In the genomic region with DNA sequence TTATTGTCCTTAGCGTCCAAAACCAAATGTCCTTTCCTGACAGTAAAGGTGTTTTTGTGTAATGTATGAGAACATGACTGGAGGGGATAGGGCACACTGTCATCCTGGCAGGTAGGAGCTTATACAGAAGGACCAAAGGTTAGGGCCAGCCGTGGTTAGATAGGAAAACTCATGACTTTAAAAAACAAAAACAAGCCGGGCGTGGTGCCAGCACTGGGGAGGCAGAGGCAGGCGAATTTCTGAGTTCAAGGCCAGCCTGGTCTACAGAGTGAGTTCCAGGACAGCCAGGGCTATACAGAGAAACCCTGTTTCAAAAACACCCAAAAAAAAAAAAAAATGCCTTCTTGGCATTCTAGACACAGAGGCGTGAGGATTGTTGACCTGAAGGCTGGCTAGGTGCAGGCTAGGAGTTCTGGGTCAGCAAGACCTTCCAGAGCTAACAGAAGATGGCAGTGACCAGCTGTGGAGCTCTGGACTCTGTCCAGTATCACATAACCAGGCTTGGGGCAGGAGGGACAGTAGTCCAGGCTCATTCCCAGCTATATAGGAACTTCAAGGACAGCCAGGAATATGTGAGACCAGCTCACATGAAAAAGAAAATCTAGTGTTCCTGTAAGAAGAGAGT, we compare ENCODE assay signal across 25 mouse cellular contexts. TPM values are rescaled to one million over a fixed set of nuclear protein-coding genes. Genes with fewer than 3 reads are reported as not detected.
A peak's percentile ranks its signal among the peaks of the same experiment; 100 is the strongest.
DNase-seq lines count a peak whose midpoint lies in the region; ATAC-seq and TF ChIP-seq lines count a peak whose summit lies in the region.
"Had no signal": no experiment of that assay in that cellular context is flagged by ENCODE, and none has a peak within 500 bp of the region (broad histone marks: within the 10 kb centered on the region; RNA-seq: fewer than 3 reads in every experiment).

No protein-coding gene starts in this region.

- H3K79me2 ChIP-seq in heart, adult 2 months (replicated peaks; ENCODE audit: control insufficient read depth, insufficient read depth, low read length), result peaks cover 1% of the 10 kb centered on the region
- H3K79me2 ChIP-seq in liver, adult 2 months (ENCODE audit: control insufficient read depth, insufficient read depth, low read length), result peaks cover 40% of the 10 kb centered on the region

- WGBS in heart, adult 2 months, result 82% methylated on average over 6 of the region's 6 CpGs
- WGBS in liver, adult 2 months, result 27% methylated on average over 6 of the region's 6 CpGs
- WGBS in liver, embryonic 11.5 days, result 81% methylated on average over 6 of the region's 6 CpGs

- peak overlapping the region; percentile 74; the same call in 1 of the 2 replicates for H3K27ac ChIP-seq in heart, adult 2 months
- peak overlapping the region; percentile 72 for H3K27ac ChIP-seq in liver, adult 2 months (replicated peaks; ENCODE audit: insufficient read depth, low read depth, low read length)
- no peak overlapping the region for H3K27ac ChIP-seq in liver, embryonic 11.5 days (ENCODE audit: low read depth, low read length)
- H3K27ac ChIP-seq: forebrain, embryonic 10.5 days; forebrain, embryonic 13.5 days; hindbrain, embryonic 14.5 days; hindbrain, postnatal 0 days had no signal

- ATAC-seq in liver, embryonic 11.5 days (replicated peaks; ENCODE audit: low FRiP score), result no peak
- no peak for ATAC-seq in megakaryocyte, adult 5-6 weeks (ENCODE audit: poor library complexity, severe bottlenecking)
- ATAC-seq: forebrain, embryonic 13.5 days; forebrain, embryonic 16.5 days; hindbrain, postnatal 0 days; inflammation-experienced regulatory T-cells, adult 6 months had no signal

- no peaks in the 10 kb centered on the region for H3K9me3 ChIP-seq in liver, embryonic 11.5 days (ENCODE audit: control insufficient read depth, low read length)
- H3K9me3 ChIP-seq in megakaryocyte, embryonic 14.5 days, result no peaks in the 10 kb centered on the region
- H3K9me3 ChIP-seq: forebrain, embryonic 10.5 days; forebrain, embryonic 13.5 days; G1E; heart, embryonic 10.5 days; heart, embryonic 13.5 days had no signal

- no peak for TF ChIP-seq CTCF in heart, adult 2 months (IDR thresholded peaks at IDR 0.05)
- TF ChIP-seq CTCF in liver, adult 2 months (IDR thresholded peaks at IDR 0.05; ENCODE audit: low read depth, low read length), result no peak

- peaks cover 11% of the 10 kb centered on the region; the same call in 1 of the 2 replicates for H3K36me3 ChIP-seq in heart, adult 2 months (ENCODE audit: control insufficient read depth, insufficient read depth, low read length)
- H3K36me3 ChIP-seq in liver, adult 2 months (ENCODE audit: control insufficient read depth, insufficient read depth, low read length), result no peaks in the 10 kb centered on the region
- H3K36me3 ChIP-seq in liver, embryonic 11.5 days (ENCODE audit: control insufficient read depth, insufficient read depth, low read length), result no peaks in the 10 kb centered on the region
- peaks cover 82% of the 10 kb centered on the region for H3K36me3 ChIP-seq in megakaryocyte, embryonic 14.5 days (replicated peaks; ENCODE audit: low read length)
- H3K36me3 ChIP-seq: heart, embryonic 10.5 days; heart, embryonic 13.5 days had no signal

- H3K4me3 ChIP-seq in heart, adult 2 months, result no peak overlapping the region
- H3K4me3 ChIP-seq in liver, adult 2 months (ENCODE audit: insufficient read depth, low read depth, low read length), result no peak overlapping the region
- no peak overlapping the region for H3K4me3 ChIP-seq in liver, embryonic 11.5 days (ENCODE audit: low read depth, low read length)
- H3K4me3 ChIP-seq in megakaryocyte, embryonic 14.5 days (replicated peaks), result peak overlapping the region; percentile 7
- H3K4me3 ChIP-seq: forebrain, embryonic 10.5 days; forebrain, embryonic 13.5 days; heart, embryonic 10.5 days; heart, embryonic 13.5 days had no signal

- H3K4me2 ChIP-seq in liver, embryonic 11.5 days, result no peak overlapping the region
- H3K4me2 ChIP-seq: forebrain, embryonic 13.5 days; heart, embryonic 13.5 days; hindbrain, embryonic 14.5 days had no signal

- DNase-seq in heart, adult 2 months, result no peak
- DNase-seq in heart, postnatal 10 days, result no peak
- peak; percentile 84 for DNase-seq in liver, adult 2 months (ENCODE audit: extremely low read depth, low read depth, low spot score)
- DNase-seq in liver, embryonic 11.5 days (ENCODE audit: low spot score), result no peak
- DNase-seq: adrenal gland, postnatal 10 days; B cell, adult 2 months; cerebellum, adult 18-20 months; cerebellum, adult 9-10 months; cerebellum, postnatal 14 days; gastrocnemius, postnatal 25 days; heart, adult 18-20 months; heart, postnatal 36 days had no signal

- no peak for TF ChIP-seq POLR2A in heart, adult 2 months (IDR thresholded peaks at IDR 0.05; ENCODE audit: insufficient read depth, low read depth, low read length)
- TF ChIP-seq POLR2A in liver, adult 2 months (IDR thresholded peaks at IDR 0.05; ENCODE audit: extremely low read depth, insufficient read depth, low read length), result no peak

- no peak overlapping the region for H3K9ac ChIP-seq in heart, adult 2 months (ENCODE audit: low read depth, low read length)
- H3K9ac ChIP-seq in liver, adult 2 months (ENCODE audit: low read depth, low read length), result no peak overlapping the region
- H3K9ac ChIP-seq in liver, embryonic 11.5 days (ENCODE audit: low read depth, low read length), result no peak overlapping the region
- H3K9ac ChIP-seq: forebrain, embryonic 13.5 days; hindbrain, embryonic 14.5 days had no signal

- intact Hi-C loops in heart, adult 2 months (cut with DNase I), result no loop called here
- intact Hi-C loops in heart, postnatal 10 days (cut with DNase I), result no loop called here

- TF ChIP-seq EP300 in heart, adult 2 months (IDR thresholded peaks at IDR 0.05; ENCODE audit: insufficient read depth, low read depth, low read length), result no peak

- H3K27me3 ChIP-seq in heart, adult 2 months (ENCODE audit: control insufficient read depth, insufficient read depth, low read length), result no peaks in the 10 kb centered on the region
- no peaks in the 10 kb centered on the region for H3K27me3 ChIP-seq in liver, adult 2 months (ENCODE audit: control insufficient read depth, insufficient read depth, low read length)
- no peaks in the 10 kb centered on the region for H3K27me3 ChIP-seq in liver, embryonic 11.5 days (replicated peaks; ENCODE audit: control insufficient read depth, insufficient read depth, low read length)
- no peaks in the 10 kb centered on the region for H3K27me3 ChIP-seq in megakaryocyte, embryonic 14.5 days (replicated peaks)
- H3K27me3 ChIP-seq: CH12.LX; forebrain, embryonic 13.5 days; heart, embryonic 13.5 days; Patski had no signal

- H3K4me1 ChIP-seq in heart, adult 2 months (ENCODE audit: control insufficient read depth, insufficient read depth, low read length), result peaks cover 53% of the 10 kb centered on the region
- peaks cover 62% of the 10 kb centered on the region for H3K4me1 ChIP-seq in liver, adult 2 months (ENCODE audit: control insufficient read depth, insufficient read depth, low read length)
- H3K4me1 ChIP-seq in liver, embryonic 11.5 days (replicated peaks; ENCODE audit: control insufficient read depth, insufficient read depth, low read length), result peaks cover 55% of the 10 kb centered on the region
- H3K4me1 ChIP-seq in megakaryocyte, embryonic 14.5 days, result peaks cover 89% of the 10 kb centered on the region

RNA-seq across cellular contexts. Expression of gene Ell, which starts 24.6 kb away (rescaled TPM):
- total RNA-seq in heart, adult 2 months (2021), result 10 to 100 TPM in 1 of 2 experiments, 1 to 10 TPM in 1; 9.6 to 12.0 TPM
- polyA plus RNA-seq in heart, adult 2 months (2012; rRNA removed), result 12.7 and 13.8 TPM in 2 replicates
- total RNA-seq in heart, postnatal 10 days (2021), result 10 to 100 TPM; 15.9 to 17.9 TPM
- total RNA-seq in liver, adult 2 months (2014; rRNA removed), result 10.0 and 13.6 TPM in 2 replicates
- polyA plus RNA-seq in liver, adult 2 months (2012; rRNA removed), result 19.6 and 25.0 TPM in 2 replicates
- polyA plus RNA-seq in liver, embryonic 11.5 days (2014; fragmentation: Nextera tagmentation; extraction: Ambion mirVana), result 20.3 and 20.7 TPM in 2 replicates
- 58.8 and 65.3 TPM in 2 replicates for polyA plus RNA-seq in megakaryocyte, embryonic 14.5 days (2012; ENCODE audit: insufficient read depth, low replicate concordance)
- total RNA-seq in megakaryocyte, adult 5-6 weeks (2015), result 9.3 and 12.5 TPM in 2 replicates
- total RNA-seq in megakaryocyte, adult 5-6 weeks (2017), result 11.1 and 11.9 TPM in 2 replicates

RNA-seq across cellular contexts. Expression of gene Isyna1, which starts 30.3 kb away (rescaled TPM):
- 10 to 100 TPM; 26.7 to 28.3 TPM for total RNA-seq in heart, adult 2 months (2021)
- 40.3 and 41.6 TPM in 2 replicates for polyA plus RNA-seq in heart, adult 2 months (2012; rRNA removed)
- 10 to 100 TPM; 25.8 to 29.6 TPM for total RNA-seq in heart, postnatal 10 days (2021)
- total RNA-seq in liver, adult 2 months (2014; rRNA removed), result 3.2 and 6.4 TPM in 2 replicates
- 9.4 and 16.6 TPM in 2 replicates for polyA plus RNA-seq in liver, adult 2 months (2012; rRNA removed)
- 177 and 188 TPM in 2 replicates for polyA plus RNA-seq in liver, embryonic 11.5 days (2014; fragmentation: Nextera tagmentation; extraction: Ambion mirVana)
- polyA plus RNA-seq in megakaryocyte, embryonic 14.5 days (2012; ENCODE audit: insufficient read depth, low replicate concordance), result 165 and 201 TPM in 2 replicates
- total RNA-seq in megakaryocyte, adult 5-6 weeks (2015), result 11.8 and 11.9 TPM in 2 replicates
- 13.9 and 15.7 TPM in 2 replicates for total RNA-seq in megakaryocyte, adult 5-6 weeks (2017)

RNA-seq across cellular contexts. Expression of gene Kxd1, which starts 36.1 kb away (rescaled TPM):
- total RNA-seq in heart, adult 2 months (2021), result 10 to 100 TPM; 80.4 to 99.4 TPM
- polyA plus RNA-seq in heart, adult 2 months (2012; rRNA removed), result 111 and 121 TPM in 2 replicates
- 10 to 100 TPM; 79.5 to 81.3 TPM for total RNA-seq in heart, postnatal 10 days (2021)
- 36.7 and 42.6 TPM in 2 replicates for total RNA-seq in liver, adult 2 months (2014; rRNA removed)
- 68.4 and 72.3 TPM in 2 replicates for polyA plus RNA-seq in liver, adult 2 months (2012; rRNA removed)
- 68.8 and 75.2 TPM in 2 replicates for polyA plus RNA-seq in liver, embryonic 11.5 days (2014; fragmentation: Nextera tagmentation; extraction: Ambion mirVana)
- 33.5 and 40.2 TPM in 2 replicates for polyA plus RNA-seq in megakaryocyte, embryonic 14.5 days (2012; ENCODE audit: insufficient read depth, low replicate concordance)
- total RNA-seq in megakaryocyte, adult 5-6 weeks (2015), result 88.7 and 114 TPM in 2 replicates
- 71.4 and 80.6 TPM in 2 replicates for total RNA-seq in megakaryocyte, adult 5-6 weeks (2017)

RNA-seq across cellular contexts. Expression of gene Fkbp8, which starts 36.4 kb away (rescaled TPM):
- total RNA-seq in heart, adult 2 months (2021), result 100 to 1,000 TPM; 116 to 135 TPM
- polyA plus RNA-seq in heart, adult 2 months (2012; rRNA removed), result 179 and 201 TPM in 2 replicates
- 100 to 1,000 TPM; 185 to 190 TPM for total RNA-seq in heart, postnatal 10 days (2021)
- total RNA-seq in liver, adult 2 months (2014; rRNA removed), result 271 and 321 TPM in 2 replicates
- polyA plus RNA-seq in liver, adult 2 months (2012; rRNA removed), result 455 and 489 TPM in 2 replicates
- polyA plus RNA-seq in liver, embryonic 11.5 days (2014; fragmentation: Nextera tagmentation; extraction: Ambion mirVana), result 261 and 285 TPM in 2 replicates
- polyA plus RNA-seq in megakaryocyte, embryonic 14.5 days (2012; ENCODE audit: insufficient read depth, low replicate concordance), result 3,667 and 5,102 TPM in 2 replicates
- 75.1 and 75.3 TPM in 2 replicates for total RNA-seq in megakaryocyte, adult 5-6 weeks (2015)
- total RNA-seq in megakaryocyte, adult 5-6 weeks (2017), result 146 and 166 TPM in 2 replicates

RNA-seq across cellular contexts. Expression of gene Ssbp4, which starts 44.8 kb away (rescaled TPM):
- total RNA-seq in heart, adult 2 months (2021), result 10 to 100 TPM; 34.6 to 35.8 TPM
- 45.6 and 72.8 TPM in 2 replicates for polyA plus RNA-seq in heart, adult 2 months (2012; rRNA removed)
- 10 to 100 TPM; 54.7 to 55.6 TPM for total RNA-seq in heart, postnatal 10 days (2021)
- 2.3 and 5.0 TPM in 2 replicates for total RNA-seq in liver, adult 2 months (2014; rRNA removed)
- 13.5 and 16.4 TPM in 2 replicates for polyA plus RNA-seq in liver, adult 2 months (2012; rRNA removed)
- 144 and 173 TPM in 2 replicates for polyA plus RNA-seq in liver, embryonic 11.5 days (2014; fragmentation: Nextera tagmentation; extraction: Ambion mirVana)
- 1,561 and 3,509 TPM in 2 replicates for polyA plus RNA-seq in megakaryocyte, embryonic 14.5 days (2012; ENCODE audit: insufficient read depth, low replicate concordance)
- 35.7 and 38.2 TPM in 2 replicates for total RNA-seq in megakaryocyte, adult 5-6 weeks (2015)
- total RNA-seq in megakaryocyte, adult 5-6 weeks (2017), result 61.3 and 76.1 TPM in 2 replicates
